Mouse (Mus musculus): Measurements from ENCODE around the gene Fxyd2. TPM values are rescaled to one million over a fixed set of nuclear protein-coding genes. Genes with fewer than 3 reads are reported as not detected.

Gene Fxyd2
- total and polyA plus RNA-seq, 3 experiments, result 0.38 TPM; not detected in 2

DNA sequence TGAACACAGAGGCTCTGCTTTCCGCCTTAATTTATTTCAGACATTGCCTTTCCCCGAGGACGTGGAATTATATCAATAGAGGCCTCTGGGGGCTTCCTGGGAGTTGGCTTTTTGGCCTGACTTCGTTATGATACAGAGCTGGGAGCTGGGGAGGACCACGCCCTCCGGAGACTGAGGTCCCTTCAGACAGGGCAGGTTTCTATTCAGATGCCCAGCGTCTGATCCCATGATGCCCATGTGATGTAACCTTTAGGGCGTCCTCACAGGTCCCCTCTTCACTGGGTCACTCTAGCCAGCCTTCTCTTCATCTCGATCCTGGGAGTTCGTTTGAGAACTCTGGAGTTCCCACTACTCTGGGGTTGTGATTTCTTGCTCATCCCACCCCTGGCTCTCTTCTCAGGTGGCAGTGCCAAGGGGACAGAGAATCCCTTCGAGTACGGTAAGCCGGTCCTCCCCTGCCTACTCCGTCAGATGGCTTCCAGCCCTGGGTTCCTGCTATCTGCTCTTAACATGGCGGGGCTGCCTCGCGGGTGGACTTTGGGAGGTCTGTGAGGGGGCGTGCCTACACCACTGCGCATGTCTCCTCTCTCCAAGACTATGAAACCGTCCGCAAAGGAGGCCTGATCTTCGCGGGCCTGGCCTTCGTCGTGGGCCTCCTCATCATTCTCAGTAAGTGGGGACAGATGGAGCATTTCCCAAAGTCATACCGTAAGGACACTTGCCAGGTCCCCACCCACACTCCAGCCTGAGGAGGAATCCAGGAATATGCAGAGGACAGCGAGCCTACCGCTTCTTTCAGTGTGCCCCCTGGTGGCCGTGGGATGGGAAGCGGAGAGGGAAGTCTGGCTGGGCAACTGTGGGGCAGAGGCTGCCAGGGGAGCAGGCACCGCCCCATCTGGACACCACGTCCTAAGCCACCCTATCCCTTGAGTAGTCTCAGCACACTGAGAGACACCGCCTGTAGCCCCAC, 8.5 kb downstream of the Fxyd2 start:
- no peak for TF ChIP-seq GATA1 (IDR thresholded peaks at IDR 0.05; ENCODE audit: borderline replicate concordance, low read length)
- TF ChIP-seq GATA2 (IDR thresholded peaks at IDR 0.05; ENCODE audit: borderline replicate concordance, low read depth, low read length), result no peak
- TF ChIP-seq CTCF (IDR thresholded peaks at IDR 0.05; ENCODE audit: low read depth, low read length), result no peak
- TF ChIP-seq TAL1 (conservative IDR thresholded peaks at IDR 0.05; ENCODE audit: low read depth, low read length), result no peak
- no peak for TF ChIP-seq POLR2AphosphoS5 (IDR thresholded peaks at IDR 0.05; ENCODE audit: insufficient replicate concordance, low read depth, low read length)
- no peak overlapping the region for H3K4me3 ChIP-seq (ENCODE audit: low read depth, low read length)
- H3K4me1 ChIP-seq (ENCODE audit: insufficient read depth, low read depth, low read length), result no peaks in the 10 kb centered on the region
- H3K9me3 ChIP-seq (replicated peaks), result no peaks in the 10 kb centered on the region
- DNase-seq (ENCODE audit: low spot score) (no peak), ATAC-seq (ENCODE audit: extremely low read depth, insufficient number of reproducible peaks, low FRiP score, poor library complexity, severe bottlenecking) (no peak)
- peaks cover 3% of the 10 kb centered on the region; the same call in 1 of the 2 replicates for H3K27me3 ChIP-seq (ENCODE audit: insufficient read depth, low read length)
- H3K36me3 ChIP-seq (replicated peaks), result no peaks in the 10 kb centered on the region

DNA sequence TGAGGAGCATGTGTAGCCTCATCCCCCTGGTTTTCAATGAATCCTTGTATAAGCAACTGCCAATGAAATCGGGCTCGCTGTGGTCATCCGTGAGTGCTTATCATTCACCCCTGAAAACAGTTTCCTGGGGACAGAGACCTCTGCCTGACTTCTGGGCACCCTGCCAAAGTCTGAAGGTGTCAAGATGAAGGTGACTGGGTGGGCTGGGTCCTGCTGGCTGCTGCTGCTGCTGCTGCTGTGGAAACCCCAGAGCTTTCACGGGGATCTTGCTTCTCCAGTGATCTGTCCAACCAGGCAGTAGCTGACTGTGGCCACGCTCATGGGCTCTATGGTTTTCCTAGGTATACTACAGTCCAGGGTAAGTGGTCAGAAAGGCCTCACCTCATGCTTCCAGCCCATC, 10.7 kb downstream of the Fxyd2 start:
- no peak for ATAC-seq (ENCODE audit: extremely low read depth, insufficient number of reproducible peaks, low FRiP score, poor library complexity, severe bottlenecking)
- no peaks in the 10 kb centered on the region for H3K9me3 ChIP-seq (replicated peaks)
- H3K4me1 ChIP-seq (ENCODE audit: insufficient read depth, low read depth, low read length), result no peaks in the 10 kb centered on the region

DNA sequence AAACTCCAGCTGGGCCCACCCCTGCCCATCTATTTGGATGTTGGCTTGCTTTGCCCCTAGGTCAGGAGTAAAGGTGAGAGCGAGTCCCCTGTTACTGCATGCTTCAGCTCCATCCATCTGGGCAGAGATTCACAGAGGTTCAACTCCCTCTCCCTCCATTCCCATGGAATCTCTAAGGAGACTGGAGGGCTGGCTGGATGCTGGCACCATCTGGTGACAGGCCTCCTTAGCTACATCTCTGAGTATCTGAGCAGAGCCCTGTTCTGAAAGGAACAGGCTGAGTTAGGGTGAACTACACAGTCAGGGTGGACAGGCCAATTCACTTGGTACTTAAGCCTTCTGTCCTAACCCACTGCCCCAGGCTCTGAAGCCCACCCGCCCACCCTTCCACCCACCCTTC, 11.1 kb downstream of the Fxyd2 start:
- Histone ChIP-seq H3K4me3 (ENCODE audit: low read depth, low read length) (no peak overlapping the region), H3K9me3 (replicated peaks) (no peaks in the 10 kb centered on the region), H3K4me1 (ENCODE audit: insufficient read depth, low read depth, low read length) (no peaks in the 10 kb centered on the region), H3K27me3 (ENCODE audit: insufficient read depth, low read length) (peaks cover 3% of the 10 kb centered on the region; the same call in 1 of the 2 replicates), H3K36me3 (replicated peaks) (no peaks in the 10 kb centered on the region)
- TF ChIP-seq CTCF (IDR thresholded peaks at IDR 0.05; ENCODE audit: low read depth, low read length) (no peak), POLR2AphosphoS5 (IDR thresholded peaks at IDR 0.05; ENCODE audit: insufficient replicate concordance, low read depth, low read length) (no peak), TAL1 (conservative IDR thresholded peaks at IDR 0.05; ENCODE audit: low read depth, low read length) (no peak), GATA2 (IDR thresholded peaks at IDR 0.05; ENCODE audit: borderline replicate concordance, low read depth, low read length) (no peak), GATA1 (IDR thresholded peaks at IDR 0.05; ENCODE audit: borderline replicate concordance, low read length) (no peak)
- no peak for ATAC-seq (ENCODE audit: extremely low read depth, insufficient number of reproducible peaks, low FRiP score, poor library complexity, severe bottlenecking)
- no peak for DNase-seq (ENCODE audit: low spot score)

More for the DNA sequence above, 10.7 kb downstream of the Fxyd2 start:
- Histone ChIP-seq H3K27me3 (ENCODE audit: insufficient read depth, low read length) (peaks cover 3% of the 10 kb centered on the region; the same call in 1 of the 2 replicates), H3K4me3 (ENCODE audit: low read depth, low read length) (no peak overlapping the region), H3K36me3 (replicated peaks) (no peaks in the 10 kb centered on the region)
- TF ChIP-seq TAL1 (conservative IDR thresholded peaks at IDR 0.05; ENCODE audit: low read depth, low read length), result no peak
- no peak for TF ChIP-seq CTCF (IDR thresholded peaks at IDR 0.05; ENCODE audit: low read depth, low read length)
- TF ChIP-seq GATA1 (IDR thresholded peaks at IDR 0.05; ENCODE audit: borderline replicate concordance, low read length), result no peak
- no peak for TF ChIP-seq GATA2 (IDR thresholded peaks at IDR 0.05; ENCODE audit: borderline replicate concordance, low read depth, low read length)
- TF ChIP-seq POLR2AphosphoS5 (IDR thresholded peaks at IDR 0.05; ENCODE audit: insufficient replicate concordance, low read depth, low read length), result no peak
- no peak for DNase-seq (ENCODE audit: low spot score)

DNA sequence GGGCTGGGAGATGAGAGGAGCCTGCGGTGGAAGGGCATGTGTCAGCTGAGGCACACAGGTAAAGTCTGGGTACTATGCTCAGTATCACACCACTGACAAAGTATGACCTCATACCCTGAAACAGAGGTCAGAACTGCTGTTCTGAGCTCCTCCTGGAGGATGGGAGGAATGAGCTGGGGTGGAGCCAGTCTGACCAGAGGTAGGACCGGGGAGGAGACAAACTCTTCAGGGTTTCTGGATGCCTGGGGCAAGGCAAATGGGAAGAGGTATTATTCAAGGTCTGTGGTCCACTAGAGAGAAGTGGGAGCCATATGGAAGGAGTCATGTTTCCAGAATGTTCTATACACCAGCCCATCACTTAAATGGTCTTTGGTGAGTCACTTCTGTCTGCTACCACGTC, 11.6 kb downstream of the Fxyd2 start:
- Histone ChIP-seq H3K4me1 (ENCODE audit: insufficient read depth, low read depth, low read length) (no peaks in the 10 kb centered on the region), H3K9me3 (replicated peaks) (no peaks in the 10 kb centered on the region), H3K36me3 (replicated peaks) (no peaks in the 10 kb centered on the region), H3K4me3 (ENCODE audit: low read depth, low read length) (no peak overlapping the region), H3K27me3 (ENCODE audit: insufficient read depth, low read length) (peaks cover 3% of the 10 kb centered on the region; the same call in 1 of the 2 replicates)
- TF ChIP-seq TAL1 (conservative IDR thresholded peaks at IDR 0.05; ENCODE audit: low read depth, low read length) (no peak), CTCF (IDR thresholded peaks at IDR 0.05; ENCODE audit: low read depth, low read length) (no peak), GATA2 (IDR thresholded peaks at IDR 0.05; ENCODE audit: borderline replicate concordance, low read depth, low read length) (no peak), POLR2AphosphoS5 (IDR thresholded peaks at IDR 0.05; ENCODE audit: insufficient replicate concordance, low read depth, low read length) (no peak), GATA1 (IDR thresholded peaks at IDR 0.05; ENCODE audit: borderline replicate concordance, low read length) (no peak)
- no peak for DNase-seq (ENCODE audit: low spot score)
- no peak for ATAC-seq (ENCODE audit: extremely low read depth, insufficient number of reproducible peaks, low FRiP score, poor library complexity, severe bottlenecking)

DNA sequence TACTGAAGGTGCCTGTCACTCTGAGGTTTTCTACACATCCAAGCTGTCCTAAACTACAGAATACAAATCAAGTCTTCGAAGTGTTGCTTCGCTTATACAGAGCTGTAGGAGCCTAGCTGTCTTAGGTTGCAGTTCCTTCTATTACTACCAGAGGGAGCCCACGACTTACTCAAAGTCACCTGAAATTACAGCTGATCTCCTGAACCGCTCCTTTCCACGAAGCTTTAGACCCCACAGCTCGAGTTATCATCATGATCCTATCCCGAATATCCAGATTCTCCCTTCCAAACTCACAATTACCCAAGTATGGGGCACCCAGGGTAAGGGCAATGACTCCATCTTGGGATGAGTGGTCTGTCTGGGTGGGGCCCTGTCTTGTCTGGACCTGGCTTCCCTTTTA, 12.3 kb downstream of the Fxyd2 start:
- DNase-seq (ENCODE audit: low spot score), result peak; percentile 27
- H3K4me3 ChIP-seq (ENCODE audit: low read depth, low read length), result no peak overlapping the region
- ATAC-seq (ENCODE audit: extremely low read depth, insufficient number of reproducible peaks, low FRiP score, poor library complexity, severe bottlenecking), result no peak

DNA sequence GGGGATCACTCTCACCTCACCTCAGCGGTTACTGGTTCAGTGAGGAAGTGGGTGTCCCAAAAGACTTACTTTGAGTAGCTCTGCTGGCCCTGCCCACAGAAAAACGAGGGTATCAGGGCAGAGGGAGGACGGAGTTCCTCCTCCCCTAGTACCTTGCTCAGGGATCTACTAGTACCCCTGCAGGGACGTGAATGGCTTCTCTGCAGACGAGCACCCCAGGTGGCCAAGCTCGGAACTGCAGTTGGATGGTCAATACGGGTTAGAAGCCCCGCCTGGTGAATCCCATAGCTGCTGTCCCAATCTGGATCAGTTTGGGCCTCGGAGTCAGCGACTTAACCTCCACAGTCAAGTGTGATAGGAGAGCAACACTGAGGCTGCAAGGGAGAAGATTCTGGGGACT, 12.8 kb downstream of the Fxyd2 start:
- Histone ChIP-seq H3K27me3 (ENCODE audit: insufficient read depth, low read length) (peaks cover 3% of the 10 kb centered on the region; the same call in 1 of the 2 replicates), H3K36me3 (replicated peaks) (no peaks in the 10 kb centered on the region), H3K4me3 (ENCODE audit: low read depth, low read length) (no peak overlapping the region), H3K9me3 (replicated peaks) (no peaks in the 10 kb centered on the region), H3K4me1 (ENCODE audit: insufficient read depth, low read depth, low read length) (peaks cover 6% of the 10 kb centered on the region)
- TF ChIP-seq CTCF (IDR thresholded peaks at IDR 0.05; ENCODE audit: low read depth, low read length), result peak; percentile 83
- TF ChIP-seq TAL1 (conservative IDR thresholded peaks at IDR 0.05; ENCODE audit: low read depth, low read length), result no peak
- peak; percentile 63 for DNase-seq (ENCODE audit: low spot score)
- no peak for ATAC-seq (ENCODE audit: extremely low read depth, insufficient number of reproducible peaks, low FRiP score, poor library complexity, severe bottlenecking)

More for the DNA sequence above, 12.3 kb downstream of the Fxyd2 start:
- peaks cover 3% of the 10 kb centered on the region; the same call in 1 of the 2 replicates for H3K27me3 ChIP-seq (ENCODE audit: insufficient read depth, low read length)
- H3K36me3 ChIP-seq (replicated peaks), result no peaks in the 10 kb centered on the region
- H3K9me3 ChIP-seq (replicated peaks), result no peaks in the 10 kb centered on the region
- TF ChIP-seq GATA2 (IDR thresholded peaks at IDR 0.05; ENCODE audit: borderline replicate concordance, low read depth, low read length) (no peak), TAL1 (conservative IDR thresholded peaks at IDR 0.05; ENCODE audit: low read depth, low read length) (no peak), CTCF (IDR thresholded peaks at IDR 0.05; ENCODE audit: low read depth, low read length) (no peak), POLR2AphosphoS5 (IDR thresholded peaks at IDR 0.05; ENCODE audit: insufficient replicate concordance, low read depth, low read length) (no peak), GATA1 (IDR thresholded peaks at IDR 0.05; ENCODE audit: borderline replicate concordance, low read length) (no peak)
- H3K4me1 ChIP-seq (ENCODE audit: insufficient read depth, low read depth, low read length), result peaks cover 2% of the 10 kb centered on the region; the same call in 1 of the 2 replicates

All from G1E (cell line).